Mouse (Mus musculus) lung, embryonic 15.5 days (tissue): ENCODE measurements at regions not wholly inside any gene's neighbourhood (a gene's known extent, or its start where the extent isn't known, plus 50 kb on each side); places are given as distances from the start of the nearest gene placed in this dataset.

ENCODE experiments used
- ATAC-seq: fragments of 200-750 bp; cut with Nextera tagmentation; 2 replicates; pipeline ENCODE4 v1.8.0; 2017; ENCODE audit warnings: moderate number of reproducible peaks, borderline replicate concordance; ENCODE audit not compliant: low FRiP score, low TSS enrichment; ENCODE audit errors: extremely low read depth
- H3K27ac ChIP-seq: fragments of 300-500 bp; sonication (generic); 2 replicates; pipeline ENCODE4 v1.5.1; 2015; ENCODE audit warnings: moderate library complexity, mild to moderate bottlenecking, inconsistent platforms
- H3K27me3 ChIP-seq: fragments of 300-500 bp; sonication (generic); 2 replicates; pipeline ENCODE4 v1.6.1; 2015; ENCODE audit warnings: inconsistent platforms
- H3K36me3 ChIP-seq: fragments of 300-500 bp; sonication (generic); 2 replicates; pipeline ENCODE4 v1.6.1; 2015; ENCODE audit warnings: inconsistent platforms
- H3K4me1 ChIP-seq: fragments of 300-500 bp; sonication (generic); 2 replicates; pipeline ENCODE4 v1.6.1; 2015; ENCODE audit warnings: inconsistent platforms
- H3K4me2 ChIP-seq: fragments of 300-500 bp; sonication (generic); 2 replicates; pipeline ENCODE4 v1.6.1; 2015; ENCODE audit warnings: inconsistent platforms, mild to moderate bottlenecking, moderate library complexity
- H3K4me3 ChIP-seq: fragments of 300-500 bp; sonication (generic); 2 replicates; pipeline ENCODE4 v1.5.1; 2015; ENCODE audit warnings: mild to moderate bottlenecking, inconsistent platforms
- H3K9ac ChIP-seq: fragments of 300-500 bp; sonication (generic); 2 replicates; pipeline ENCODE4 v1.6.1; 2015; ENCODE audit warnings: inconsistent platforms
- H3K9me3 ChIP-seq: fragments of 300-500 bp; sonication (generic); 2 replicates; pipeline ENCODE4 v1.6.1; 2016; ENCODE audit warnings: inconsistent platforms
- WGBS: fragments of 180-500 bp; shearing (Covaris S2); methylation state at CpG from one replicate; pipeline ENCODE4 v1.1.7; 2015; 5-methylcytosine and 5-hydroxymethylcytosine counted together

GRCm38 (mm10) chr4:54282934-54283333, 457.1 kb downstream of the Tmem38b start:
- ATAC-seq = no peak
- Histone ChIP-seq H3K9me3 (no peaks in the 10 kb centered on the region), H3K36me3 (no peaks in the 10 kb centered on the region), H3K27ac (no peak overlapping the region), H3K27me3 (no peaks in the 10 kb centered on the region), H3K4me3 (no peak overlapping the region), H3K4me1 (no peaks in the 10 kb centered on the region), H3K9ac (no peak overlapping the region), H3K4me2 (no peak overlapping the region)
- WGBS = 91% methylated on average over 13 of the region's 13 CpGs

- ATAC-seq = no peak
- H3K27ac ChIP-seq = no peak overlapping the region
- no peak overlapping the region for H3K9ac ChIP-seq
- no peak overlapping the region for H3K4me2 ChIP-seq
- H3K4me3 ChIP-seq = no peak overlapping the region
- H3K4me1 ChIP-seq = no peaks in the 10 kb centered on the region
- no peaks in the 10 kb centered on the region for H3K9me3 ChIP-seq
- H3K36me3 ChIP-seq = no peaks in the 10 kb centered on the region
- H3K27me3 ChIP-seq = no peaks in the 10 kb centered on the region
- WGBS = 64% methylated on average over 1 of the region's 1 CpGs
These were observed 488.0 kb downstream of the Tmem38b start for GRCm38 (mm10) chr4:54313804-54314203.

- Histone ChIP-seq H3K4me2 (no peak overlapping the region), H3K4me3 (no peak overlapping the region), H3K9me3 (no peaks in the 10 kb centered on the region), H3K9ac (no peak overlapping the region), H3K27ac (no peak overlapping the region), H3K36me3 (no peaks in the 10 kb centered on the region), H3K27me3 (no peaks in the 10 kb centered on the region), H3K4me1 (no peaks in the 10 kb centered on the region)
- ATAC-seq = no peak
- WGBS = 54% methylated on average over 5 of the region's 5 CpGs
These were observed 499.0 kb downstream of the Tmem38b start for GRCm38 (mm10) chr4:54324851-54325250.

GRCm38 (mm10) chr4:54328273-54328672, 502.4 kb downstream of the Tmem38b start:
- Histone ChIP-seq H3K9me3 (no peaks in the 10 kb centered on the region), H3K4me1 (peaks cover 14% of the 10 kb centered on the region), H3K27ac (no peak overlapping the region), H3K9ac (no peak overlapping the region), H3K4me3 (no peak overlapping the region), H3K36me3 (no peaks in the 10 kb centered on the region), H3K4me2 (no peak overlapping the region), H3K27me3 (no peaks in the 10 kb centered on the region)
- 69% methylated on average over 5 of the region's 5 CpGs for WGBS
- ATAC-seq = no peak

GRCm38 (mm10) chr4:54328711-54329427, 503.0 kb downstream of the Tmem38b start:
- H3K4me1 ChIP-seq = peaks cover 14% of the 10 kb centered on the region
- no peak overlapping the region for H3K4me3 ChIP-seq
- no peaks in the 10 kb centered on the region for H3K27me3 ChIP-seq
- H3K36me3 ChIP-seq = no peaks in the 10 kb centered on the region
- H3K4me2 ChIP-seq = no peak overlapping the region
- no peak overlapping the region for H3K9ac ChIP-seq
- no peak overlapping the region for H3K27ac ChIP-seq
- no peak for ATAC-seq
- H3K9me3 ChIP-seq = no peaks in the 10 kb centered on the region
- WGBS = 79% methylated on average over 17 of the region's 17 CpGs

GRCm38 (mm10) chr4:54330686-54331085, 504.8 kb downstream of the Tmem38b start:
- Histone ChIP-seq H3K4me1 (peaks cover 14% of the 10 kb centered on the region), H3K27me3 (no peaks in the 10 kb centered on the region), H3K4me2 (no peak overlapping the region), H3K9ac (no peak overlapping the region), H3K27ac (no peak overlapping the region), H3K9me3 (no peaks in the 10 kb centered on the region), H3K4me3 (no peak overlapping the region), H3K36me3 (no peaks in the 10 kb centered on the region)
- WGBS = 79% methylated on average over 3 of the region's 3 CpGs
- no peak for ATAC-seq

- no peaks in the 10 kb centered on the region for H3K9me3 ChIP-seq
- H3K27me3 ChIP-seq = no peaks in the 10 kb centered on the region
- no peaks in the 10 kb centered on the region for H3K36me3 ChIP-seq
- peaks cover 14% of the 10 kb centered on the region for H3K4me1 ChIP-seq
- H3K4me2 ChIP-seq = peak overlapping the region; percentile 27
- no peak overlapping the region for H3K4me3 ChIP-seq
- H3K27ac ChIP-seq = 0 out of 2 replicates have a peak overlapping the region, but pooled peaks have one; percentile 2
- H3K9ac ChIP-seq = no peak overlapping the region
- peak; percentile 39; the same call in 1 of the 2 replicates for ATAC-seq
- WGBS = 18% methylated on average over 12 of the region's 12 CpGs
These were observed 505.9 kb downstream of the Tmem38b start for GRCm38 (mm10) chr4:54331588-54332211.

- Histone ChIP-seq H3K4me1 (peaks cover 14% of the 10 kb centered on the region), H3K36me3 (no peaks in the 10 kb centered on the region), H3K27ac (no peak overlapping the region), H3K27me3 (no peaks in the 10 kb centered on the region), H3K9ac (no peak overlapping the region), H3K4me2 (no peak overlapping the region), H3K4me3 (no peak overlapping the region), H3K9me3 (no peaks in the 10 kb centered on the region)
- no peak for ATAC-seq
- 62% methylated on average over 7 of the region's 7 CpGs for WGBS
These were observed 506.4 kb downstream of the Tmem38b start for GRCm38 (mm10) chr4:54332261-54332660.

- H3K27me3 ChIP-seq = no peaks in the 10 kb centered on the region
- ATAC-seq = no peak
- 17% methylated on average over 1 of the region's 1 CpGs for WGBS
These were observed 512.7 kb downstream of the Tmem38b start for GRCm38 (mm10) chr4:54338556-54338955.

GRCm38 (mm10) chr4:54340106-54340505, 514.3 kb downstream of the Tmem38b start:
- Histone ChIP-seq H3K36me3 (no peaks in the 10 kb centered on the region), H3K4me3 (no peak overlapping the region), H3K27ac (no peak overlapping the region), H3K9me3 (no peaks in the 10 kb centered on the region), H3K4me1 (no peaks in the 10 kb centered on the region), H3K4me2 (no peak overlapping the region), H3K27me3 (no peaks in the 10 kb centered on the region), H3K9ac (no peak overlapping the region)
- no peak for ATAC-seq
- 76% methylated on average over 1 of the region's 1 CpGs for WGBS

More at GRCm38 (mm10) chr4:54338556-54338955, 512.7 kb downstream of the Tmem38b start:
- Histone ChIP-seq H3K9me3 (no peaks in the 10 kb centered on the region), H3K4me1 (no peaks in the 10 kb centered on the region), H3K4me2 (no peak overlapping the region), H3K9ac (no peak overlapping the region), H3K27ac (no peak overlapping the region), H3K4me3 (no peak overlapping the region), H3K36me3 (no peaks in the 10 kb centered on the region)

GRCm38 (mm10) chr4:54353657-54354390, 528.0 kb downstream of the Tmem38b start:
- H3K27ac ChIP-seq = no peak overlapping the region
- no peak overlapping the region for H3K9ac ChIP-seq
- no peak overlapping the region for H3K4me2 ChIP-seq
- no peaks in the 10 kb centered on the region for H3K9me3 ChIP-seq
- H3K27me3 ChIP-seq = no peaks in the 10 kb centered on the region
- no peak for ATAC-seq
- no peak overlapping the region for H3K4me3 ChIP-seq
- H3K36me3 ChIP-seq = no peaks in the 10 kb centered on the region
- 74% methylated on average over 8 of the region's 8 CpGs for WGBS
- H3K4me1 ChIP-seq = no peaks in the 10 kb centered on the region

- H3K4me2 ChIP-seq = no peak overlapping the region
- H3K9ac ChIP-seq = no peak overlapping the region
- ATAC-seq = no peak
- whole genome bisulfite sequencing = 77% methylated on average over 4 of the region's 4 CpGs
- no peak overlapping the region for H3K4me3 ChIP-seq
- H3K9me3 ChIP-seq = no peaks in the 10 kb centered on the region
- H3K4me1 ChIP-seq = no peaks in the 10 kb centered on the region
- H3K27me3 ChIP-seq = no peaks in the 10 kb centered on the region
- H3K27ac ChIP-seq = no peak overlapping the region
- H3K36me3 ChIP-seq = no peaks in the 10 kb centered on the region
These were observed 528.5 kb downstream of the Tmem38b start for GRCm38 (mm10) chr4:54354391-54354726.
